Mouse (Mus musculus) ZHBTc4 (cell line): ENCODE data around the gene Gnl3l.

Source experiments
- DNase-seq: peaks from one replicate; pipeline ENCODE4 v3.0.0-alpha.2; 2011; ENCODE audit warnings: low read depth, low spot score

The Gnl3l gene

DNA sequence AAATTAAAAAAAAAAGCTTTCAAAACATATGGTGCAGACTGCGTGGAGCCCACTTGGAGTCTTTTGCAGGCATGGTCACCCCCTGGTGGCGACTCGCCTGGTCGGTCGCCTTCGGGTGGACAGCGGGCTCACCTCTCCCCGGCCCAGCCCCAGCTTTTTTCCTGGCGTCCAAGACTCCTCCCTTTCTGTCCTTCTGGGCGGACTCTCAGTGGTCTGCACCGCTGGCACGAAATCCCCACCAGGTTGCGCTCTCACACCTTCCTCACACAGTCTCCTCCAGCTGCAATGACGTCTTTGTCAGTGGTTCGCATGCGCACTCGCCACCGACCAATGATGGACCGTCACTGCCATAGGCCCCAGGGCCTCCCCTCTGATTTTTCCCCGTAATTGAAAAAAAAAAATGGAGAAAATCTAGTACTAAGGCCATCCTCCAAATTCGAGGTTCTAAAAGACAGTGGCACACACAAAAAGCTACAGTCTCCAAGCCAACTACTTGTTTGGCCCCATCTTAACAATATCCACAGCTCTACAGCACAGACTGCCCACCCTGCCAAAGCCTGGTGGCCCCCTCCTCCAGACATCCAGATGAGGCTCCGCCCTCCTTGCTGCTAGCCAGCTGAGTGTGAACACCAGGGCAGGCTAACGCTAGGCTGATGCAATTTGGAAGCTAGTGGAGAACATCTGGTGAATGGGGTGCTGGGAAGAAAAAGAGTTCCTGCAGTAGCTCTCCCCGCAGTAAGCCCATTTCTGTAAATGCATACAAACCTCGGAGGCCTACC, 60.4 kb downstream of the Gnl3l start:
- DNase-seq, result peak; percentile 89

DNA sequence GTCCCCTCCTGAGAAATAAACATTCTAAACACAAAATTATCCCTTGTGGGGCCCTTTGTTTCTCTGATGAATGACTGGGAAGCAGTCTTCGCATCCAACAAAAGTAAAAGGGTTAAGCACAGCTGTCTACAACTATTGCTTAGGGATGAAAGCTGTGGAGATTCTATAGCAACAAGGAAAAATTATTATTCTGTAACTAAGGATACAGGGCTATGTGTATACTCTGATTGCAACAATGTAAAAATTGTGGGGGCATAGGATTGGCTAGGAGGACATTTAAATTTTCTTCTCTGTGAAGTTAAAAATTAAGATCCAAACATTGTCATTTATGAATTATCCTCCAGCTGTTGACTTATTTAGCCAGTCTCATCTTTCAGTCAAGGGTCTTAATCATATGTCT, 61.1 kb downstream of the Gnl3l start:
- DNase-seq, result no peak

DNA sequence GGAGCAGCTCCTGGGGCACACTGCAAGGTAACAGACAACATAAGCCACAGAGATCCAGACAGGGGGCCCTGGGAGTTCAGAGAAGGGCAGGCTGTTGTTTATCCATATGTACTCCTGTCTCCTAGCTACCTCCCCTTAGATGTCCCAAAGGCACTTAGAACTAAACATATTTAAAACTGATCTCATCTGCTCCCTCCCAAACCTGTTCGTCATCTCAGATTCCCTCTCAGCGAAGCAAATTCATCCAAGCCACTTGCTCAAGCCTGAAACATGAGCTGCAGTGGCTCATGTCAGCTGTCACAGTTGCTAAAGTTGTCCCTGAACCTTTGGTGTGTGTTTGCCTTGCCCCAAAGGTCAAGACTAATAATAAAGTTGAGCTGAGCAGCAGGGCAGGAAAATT, 61.7 kb downstream of the Gnl3l start:
- no peak for DNase-seq

DNA sequence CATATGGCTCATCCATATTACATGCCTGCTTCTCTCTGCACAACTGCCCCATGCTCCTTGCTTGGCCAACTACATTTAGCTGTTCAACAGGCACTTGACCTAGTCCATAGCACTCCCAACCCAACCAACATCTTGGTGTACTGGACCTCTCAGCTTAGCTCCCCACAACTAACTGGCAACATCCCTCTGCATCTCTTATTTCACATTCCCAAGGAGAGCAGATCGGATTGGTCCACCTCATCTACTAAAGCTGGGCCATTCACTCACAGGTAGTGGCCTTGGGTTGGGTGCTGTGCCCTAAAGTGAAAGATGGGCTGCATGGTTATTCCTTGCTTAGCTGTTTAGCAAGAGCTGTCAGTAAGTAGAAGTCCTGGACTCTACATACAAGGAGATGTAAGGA, 62.4 kb downstream of the Gnl3l start:
- no peak for DNase-seq
